Mouse (Mus musculus) urinary bladder, postnatal 36 days (tissue): ENCODE measurements around the gene Rhob.

Experiments
- DNase-seq, 2 experiments: peaks; one replicate each; pipeline ENCODE4 v3.0.0; 2022; ENCODE audit warnings: low spot score in 2 of 2, mixed read lengths in 1 of 2

Gene Rhob

GRCm38 (mm10) chr12:8499871-8500596 is at the start of gene Rhob:
Gene Rhob, minus strand, starts transcription at chr12:8500009.
- DNase-seq: peak; percentile 93 to 98

GRCm38 (mm10) chr12:8547357-8547756 is 47.5 kb upstream of the Rhob start:
- DNase-seq: peak; percentile 37 to 65

- no peak for DNase-seq
Observed at GRCm38 (mm10) chr12:8546801-8547200, 47.0 kb upstream of the Rhob start.

- DNase-seq: no peak
Observed at GRCm38 (mm10) chr12:8545066-8545610, 45.3 kb upstream of the Rhob start.

GRCm38 (mm10) chr12:8542371-8542770 is 42.6 kb upstream of the Rhob start:
- no peak for DNase-seq

- no peak for DNase-seq
Observed at GRCm38 (mm10) chr12:8539471-8539870, 39.7 kb upstream of the Rhob start.

GRCm38 (mm10) chr12:8537291-8537690 is 37.5 kb upstream of the Rhob start:
- DNase-seq: no peak

GRCm38 (mm10) chr12:8536221-8536965 is 36.6 kb upstream of the Rhob start:
- no peak for DNase-seq

- no peak for DNase-seq
Observed at GRCm38 (mm10) chr12:8535596-8535995, 35.8 kb upstream of the Rhob start.

- DNase-seq: no peak
Observed at GRCm38 (mm10) chr12:8534915-8535314, 35.1 kb upstream of the Rhob start.

- no peak for DNase-seq
Observed at GRCm38 (mm10) chr12:8527770-8528169, 28.0 kb upstream of the Rhob start.

- no peak for DNase-seq
Observed at GRCm38 (mm10) chr12:8527175-8527574, 27.4 kb upstream of the Rhob start.

- DNase-seq: no peak
Observed at GRCm38 (mm10) chr12:8524062-8524461, 24.3 kb upstream of the Rhob start.

- no peak for DNase-seq
Observed at GRCm38 (mm10) chr12:8522711-8523110, 22.9 kb upstream of the Rhob start.

- peak; percentile 43 to 75 for DNase-seq
Observed at GRCm38 (mm10) chr12:8521375-8522047, 21.7 kb upstream of the Rhob start.

GRCm38 (mm10) chr12:8519431-8520160 is 19.8 kb upstream of the Rhob start:
- DNase-seq: no peak

GRCm38 (mm10) chr12:8511037-8511882 is 11.5 kb upstream of the Rhob start:
- DNase-seq: peak in 1 of 2 experiments; percentile 51

GRCm38 (mm10) chr12:8510317-8510988 is 10.6 kb upstream of the Rhob start:
- DNase-seq: no peak

GRCm38 (mm10) chr12:8509693-8510092 is 9.9 kb upstream of the Rhob start:
- no peak for DNase-seq
